Mouse (Mus musculus): ENCODE measurements at regions not wholly inside any gene's neighbourhood (a gene's known extent, or its start where the extent isn't known, plus 50 kb on each side); places are given as distances from the start of the nearest gene placed in this dataset.

- TF ChIP-seq CTCF (IDR thresholded peaks at IDR 0.05; ENCODE audit: low read depth, low read length), result no peak
- TF ChIP-seq TAL1 (conservative IDR thresholded peaks at IDR 0.05; ENCODE audit: low read depth, low read length), result no peak
- no peak for TF ChIP-seq GATA1 (IDR thresholded peaks at IDR 0.05; ENCODE audit: borderline replicate concordance, low read length)
- no peak for TF ChIP-seq GATA2 (IDR thresholded peaks at IDR 0.05; ENCODE audit: borderline replicate concordance, low read depth, low read length)
- no peak for TF ChIP-seq POLR2AphosphoS5 (IDR thresholded peaks at IDR 0.05; ENCODE audit: insufficient replicate concordance, low read depth, low read length)
Measured at GRCm38 (mm10) chr8:26354516-26354915, 235.2 kb downstream of the Gm45692 start.
